Mouse (Mus musculus) embryonic stem cell, embryonic (primary cell): ENCODE measurements around the gene Rad51d.

Experiments used
- CTCF ChIA-PET, 4 experiments: fragments of 300-600 bp in 2 of 4; fragments of 350-600 bp in 2 of 4; sonication (Branson Sonifier 250); formaldehyde crosslinking; loops; one replicate each; lab custom pipeline; 2022; ENCODE audit warnings: inconsistent platforms in 2 of 4; lab: Charles Lee
- POLR2A ChIA-PET, 4 experiments: fragments of 300-600 bp in 2 of 4; fragments of 350-600 bp in 2 of 4; sonication (Branson Sonifier 250); formaldehyde crosslinking; loops; one replicate each; lab custom pipeline; 2022; ENCODE audit warnings: antibody characterized with exemption in 4 of 4, inconsistent platforms in 1 of 4; lab: Charles Lee

The Rad51d gene

DNA sequence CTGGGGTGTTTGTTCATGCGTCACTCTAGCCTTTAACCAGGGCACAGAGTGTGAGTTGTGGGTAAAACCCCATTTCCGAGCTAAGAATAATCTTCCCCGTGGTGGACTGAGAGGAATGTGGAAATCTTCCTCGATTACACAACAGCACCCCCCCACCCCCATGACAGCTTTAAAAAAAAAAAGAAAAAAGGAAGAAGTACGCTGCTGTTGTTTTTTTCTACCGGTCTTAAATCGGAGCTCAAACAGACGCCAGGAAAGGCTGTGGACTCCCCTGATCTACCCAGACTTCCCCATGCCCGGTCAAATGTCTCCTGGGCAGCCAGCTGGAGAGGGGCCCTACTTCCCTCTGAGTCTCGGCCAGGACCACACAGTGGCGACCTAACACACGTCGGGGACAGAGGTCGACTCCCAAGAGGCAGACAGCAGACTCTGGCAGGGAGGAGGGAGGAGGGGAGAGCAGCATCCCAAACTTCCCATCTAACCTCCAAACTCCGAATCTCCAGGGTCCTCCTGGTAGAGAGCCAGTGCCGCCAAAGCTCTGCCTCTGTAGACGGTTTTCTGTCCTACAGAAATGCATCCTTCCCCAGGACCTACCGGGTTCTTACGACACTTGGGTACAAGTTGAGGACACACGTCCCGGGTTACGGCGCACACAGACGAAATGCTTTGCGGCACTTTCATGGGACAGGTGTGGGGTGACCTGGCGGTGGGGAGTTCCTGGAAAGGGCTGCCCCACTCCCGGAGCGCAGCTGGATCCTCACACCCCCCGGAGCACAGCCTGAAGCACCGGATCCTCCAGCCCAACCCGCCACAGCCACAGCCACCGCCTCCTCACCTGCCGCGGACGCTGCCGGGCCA is 20.0 kb downstream of the Rad51d start:
- ChIA-PET POLR2A (interaction anchor here in 3 of 4 experiments (0.6 to 7.4 kb wide), 42 partner anchors 9 to 851 kb away, joined by 3 to 66 read pairs (median 5); partner anchors contain the start of genes Cct6b (in 2 of the 3), Zfp830 (in 2 of the 3), Ap2b1 (in 1 of the 3) and Rad51d (in 1 of the 3)), CTCF (interaction anchor here (0.6 to 2.5 kb wide), 17 partner anchors 9 to 432 kb away, joined by 3 to 19 read pairs (median 4); no protein-coding TSS in a partner anchor)

DNA sequence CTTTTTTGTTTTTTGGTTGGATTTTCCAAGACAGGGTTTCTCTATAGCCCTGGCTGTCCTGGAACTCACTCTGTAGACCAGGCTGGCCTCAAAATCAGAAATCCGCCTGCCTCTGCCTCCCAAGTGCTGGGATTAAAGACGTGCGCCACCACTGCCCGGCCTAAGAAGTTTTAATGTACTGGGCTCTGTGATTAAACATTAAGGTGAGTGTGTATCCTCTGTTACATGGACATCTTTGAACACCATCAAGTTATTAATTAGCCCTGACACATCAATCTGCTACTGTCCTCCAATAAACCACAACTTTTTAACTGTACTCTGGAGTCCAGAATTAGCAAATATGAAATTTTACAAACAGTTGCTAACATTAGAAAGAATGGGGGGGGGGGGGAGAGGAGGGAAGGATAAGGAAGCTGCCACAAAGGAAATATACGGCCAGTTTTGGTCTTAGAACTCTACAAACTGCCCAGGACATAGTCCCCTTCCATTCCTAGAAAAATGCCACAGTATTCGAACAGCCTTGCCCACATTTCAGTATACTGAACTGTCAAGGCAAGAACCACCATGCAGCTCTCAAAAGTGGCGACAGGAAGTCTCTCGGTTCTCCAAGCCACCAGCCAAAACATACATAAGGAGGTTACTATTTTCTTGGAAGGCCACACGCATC is 20.8 kb downstream of the Rad51d start:
- CTCF ChIA-PET: interaction anchor here in 3 of 4 experiments (0.6 to 2.5 kb wide), 10 partner anchors 17 to 432 kb away, joined by 3 to 19 read pairs (median 5); no protein-coding TSS in a partner anchor
- POLR2A ChIA-PET: interaction anchor here in 3 of 4 experiments (0.6 to 7.4 kb wide), 34 partner anchors 8 to 128 kb away, joined by 3 to 66 read pairs (median 5); partner anchors contain the start of genes Cct6b (in 2 of the 3) and Zfp830 (in 2 of the 3)

DNA sequence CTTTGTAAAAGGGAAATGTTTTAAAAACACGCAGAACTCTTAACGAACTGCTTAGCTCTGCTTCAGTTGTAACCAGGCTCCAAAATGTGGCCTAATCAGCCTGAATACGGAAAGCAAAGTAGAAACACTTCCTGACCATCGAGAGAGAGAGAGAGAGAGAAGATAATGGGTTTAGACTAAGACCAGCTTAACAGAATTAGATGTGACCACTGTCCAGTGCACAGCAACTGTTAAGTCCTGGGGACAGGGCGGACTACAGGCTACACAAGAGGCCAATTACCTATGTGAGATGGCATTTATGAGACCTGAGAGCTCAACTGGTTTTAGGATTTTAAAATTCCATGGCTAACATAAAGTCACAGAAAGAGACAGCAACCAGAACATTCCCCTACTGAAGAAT is 22.5 kb downstream of the Rad51d start:
- CTCF ChIA-PET: interaction anchor here in 2 of 4 experiments (0.5 to 1.6 kb wide), 5 partner anchors 18 to 651 kb away, joined by 3 to 4 read pairs (median 4); no protein-coding TSS in a partner anchor
- POLR2A ChIA-PET: interaction anchor here in 2 of 4 experiments (0.8 to 7.4 kb wide), 13 partner anchors 8 to 61 kb away, joined by 3 to 66 read pairs (median 5); no protein-coding TSS in a partner anchor

- CTCF ChIA-PET: interaction anchor here (0.5 to 1.6 kb wide), 10 partner anchors 10 to 650 kb away, joined by 3 to 5 read pairs (median 4); no protein-coding TSS in a partner anchor
Measured at GRCm38 (mm10) chr11:82866850-82867564, 23.4 kb downstream of the Rad51d start.

DNA sequence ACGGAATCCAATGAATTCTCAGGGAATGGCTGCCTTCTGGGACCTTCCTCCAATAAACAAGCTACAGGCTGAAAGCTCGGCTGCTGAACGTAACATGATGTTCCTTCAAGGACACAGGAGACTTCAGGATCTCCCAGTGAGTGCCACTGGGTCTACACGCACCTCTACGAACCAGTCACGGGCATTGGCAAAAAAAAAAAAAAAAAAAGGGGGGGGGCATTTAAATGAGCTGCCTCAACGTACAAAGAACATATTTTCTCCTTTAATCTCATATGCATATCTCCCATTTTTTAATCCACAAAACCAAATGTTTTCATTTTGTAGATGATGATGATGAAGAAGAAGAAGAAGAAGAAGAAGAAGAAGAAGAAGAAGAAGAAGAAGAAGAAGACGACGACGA is 24.5 kb downstream of the Rad51d start:
- CTCF ChIA-PET: interaction anchor here (0.6 to 1.6 kb wide), 8 partner anchors 10 to 599 kb away, joined by 3 to 5 read pairs (median 3); no protein-coding TSS in a partner anchor
- POLR2A ChIA-PET: interaction anchor here (0.6 to 7.4 kb wide), 20 partner anchors 8 to 755 kb away, joined by 3 to 66 read pairs (median 6); no protein-coding TSS in a partner anchor

More at GRCm38 (mm10) chr11:82866850-82867564, 23.4 kb downstream of the Rad51d start:
- POLR2A ChIA-PET: interaction anchor here in 3 of 4 experiments (0.7 to 7.4 kb wide), 23 partner anchors 8 to 48 kb away, joined by 3 to 66 read pairs (median 5); no protein-coding TSS in a partner anchor

- ChIA-PET POLR2A (interaction anchor here in 1 of 4 experiments (1.2 to 1.4 kb wide), 2 partner anchors 13 to 36 kb away, joined by 3 to 4 read pairs; no protein-coding TSS in a partner anchor), CTCF (no interaction called here)
Measured at GRCm38 (mm10) chr11:82863488-82863931, 26.9 kb downstream of the Rad51d start.

- ChIA-PET POLR2A (interaction anchor here in 1 of 4 experiments (1.2 to 1.4 kb wide), 2 partner anchors 12 to 36 kb away, joined by 3 to 4 read pairs; no protein-coding TSS in a partner anchor), CTCF (no interaction called here)
Measured at GRCm38 (mm10) chr11:82863059-82863458, 27.4 kb downstream of the Rad51d start.

DNA sequence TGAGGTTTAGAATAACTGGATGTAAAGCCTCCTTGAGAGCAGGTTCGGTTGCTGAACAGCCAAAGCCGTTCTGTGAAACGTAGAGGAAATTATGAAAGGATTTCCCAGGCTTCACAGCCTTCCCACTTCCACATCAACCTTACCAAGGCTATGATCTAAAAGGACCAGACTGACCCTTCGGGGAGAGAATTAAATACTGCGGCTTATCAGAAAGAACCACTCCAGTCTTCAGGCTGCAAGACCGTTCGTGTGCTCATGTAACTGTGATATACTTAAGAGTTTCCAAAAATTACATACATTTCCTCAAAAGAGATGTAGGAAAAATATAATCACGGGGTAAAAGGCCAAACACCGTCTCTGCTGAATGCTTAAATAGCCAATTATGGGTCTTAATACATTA is 27.8 kb downstream of the Rad51d start:
- CTCF ChIA-PET: no interaction called here
- POLR2A ChIA-PET: interaction anchor here in 1 of 4 experiments (1.4 kb wide), 1 partner anchor 12 kb away, joined by 4 read pairs; no protein-coding TSS in a partner anchor

DNA sequence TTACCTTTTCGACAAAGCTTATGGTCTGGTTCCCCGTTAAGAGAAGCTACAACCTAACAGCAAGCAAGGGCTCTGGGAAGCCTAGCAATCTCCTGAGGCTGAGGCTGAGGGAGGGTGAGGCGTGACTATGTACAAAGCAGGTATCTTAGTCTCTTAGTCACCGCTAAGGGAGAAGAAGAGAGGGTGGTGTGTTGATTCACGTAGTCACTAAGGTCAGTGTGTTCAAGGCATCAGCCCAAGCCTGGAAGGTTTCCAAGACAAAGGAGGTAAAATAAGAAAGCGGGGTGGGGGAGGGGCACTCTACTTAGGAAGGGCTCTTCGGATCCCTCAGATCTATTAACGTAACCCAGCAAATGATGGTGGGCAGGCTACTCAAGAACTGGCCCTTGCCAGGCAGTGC is 28.9 kb downstream of the Rad51d start:
- CTCF ChIA-PET: interaction anchor here in 1 of 4 experiments (0.8 kb wide), 1 partner anchor 1093 kb away, joined by 5 read pairs; no protein-coding TSS in a partner anchor
- POLR2A ChIA-PET: interaction anchor here in 3 of 4 experiments (0.6 to 2.3 kb wide), 6 partner anchors 8 to 415 kb away, joined by 3 to 7 read pairs (median 4); partner anchors contain the start of gene Rffl (in 1 of the 3)

GRCm38 (mm10) chr11:82860759-82861158 is 29.7 kb downstream of the Rad51d start:
- ChIA-PET CTCF (interaction anchor here in 2 of 4 experiments (0.5 to 1.9 kb wide), 5 partner anchors 10 to 1094 kb away, joined by 4 to 8 read pairs (median 5); partner anchors contain the start of gene Rffl (in 1 of the 2)), POLR2A (interaction anchor here (0.6 to 2.3 kb wide), 8 partner anchors 9 to 113 kb away, joined by 3 to 7 read pairs (median 5); partner anchors contain the start of gene Rffl (in 1 of the 4))

DNA sequence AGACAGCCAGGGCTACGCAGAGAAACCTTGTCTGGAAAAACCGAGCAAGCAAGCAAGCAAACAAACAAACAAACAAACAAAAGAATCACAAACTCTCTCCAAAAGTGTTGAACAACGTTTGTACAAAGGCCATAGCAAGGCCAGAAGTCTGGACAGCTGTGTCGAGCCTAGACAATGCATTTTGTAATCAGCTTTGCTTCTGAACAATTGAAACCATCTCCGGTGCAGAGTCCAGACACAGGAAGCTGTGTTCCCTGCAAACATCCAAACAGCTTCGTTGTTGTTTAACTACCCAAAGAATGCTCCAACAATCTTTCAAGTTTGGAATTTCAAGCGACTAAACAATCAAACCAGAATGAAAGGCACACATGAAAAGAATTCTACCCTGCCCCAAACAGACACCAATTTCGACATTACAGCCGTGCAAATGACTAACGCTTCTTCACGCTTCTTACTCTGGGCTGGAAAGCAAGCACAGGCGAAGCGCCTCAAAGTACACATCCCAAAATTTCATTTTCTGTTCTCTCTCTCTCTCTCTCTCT is 33.0 kb downstream of the Rad51d start:
- ChIA-PET CTCF (interaction anchor here in 3 of 4 experiments (0.5 to 1.5 kb wide), 6 partner anchors 9 to 57 kb away, joined by 3 to 4 read pairs (median 4); partner anchors contain the start of gene Rffl (in 1 of the 3)), POLR2A (interaction anchor here (0.6 to 7.0 kb wide), 36 partner anchors 9 to 555 kb away, joined by 3 to 66 read pairs (median 5); partner anchors contain the start of genes Rffl (in 3 of the 4), Cct6b (in 2 of the 4) and Zfp830 (in 2 of the 4))

GRCm38 (mm10) chr11:82856032-82856431 is 34.4 kb downstream of the Rad51d start:
- CTCF ChIA-PET: interaction anchor here in 3 of 4 experiments (0.6 to 1.3 kb wide), 6 partner anchors 10 to 189 kb away, joined by 3 to 8 read pairs (median 4); no protein-coding TSS in a partner anchor
- POLR2A ChIA-PET: interaction anchor here (0.7 to 7.0 kb wide), 23 partner anchors 8 to 1024 kb away, joined by 3 to 66 read pairs (median 6); partner anchors contain the start of gene Rffl (in 2 of the 4)

GRCm38 (mm10) chr11:82855327-82855973 is 35.0 kb downstream of the Rad51d start:
- ChIA-PET CTCF (interaction anchor here in 3 of 4 experiments (0.6 to 1.3 kb wide), 7 partner anchors 11 to 343 kb away, joined by 3 to 8 read pairs (median 4); no protein-coding TSS in a partner anchor), POLR2A (interaction anchor here (0.6 to 7.0 kb wide), 23 partner anchors 9 to 1024 kb away, joined by 3 to 66 read pairs (median 5); partner anchors contain the start of genes Cct6b (in 1 of the 4), Rffl (in 1 of the 4) and Zfp830 (in 1 of the 4))

- CTCF ChIA-PET: interaction anchor here in 2 of 4 experiments (0.6 to 2.5 kb wide), 3 partner anchors 35 to 120 kb away, joined by 3 to 7 read pairs (median 4); no protein-coding TSS in a partner anchor
- POLR2A ChIA-PET: interaction anchor here in 2 of 4 experiments (1.1 to 7.0 kb wide), 7 partner anchors 9 to 29 kb away, joined by 3 to 66 read pairs (median 39); partner anchors contain the start of gene Rffl (in 1 of the 2)
Measured at GRCm38 (mm10) chr11:82854111-82854510, 36.3 kb downstream of the Rad51d start.

GRCm38 (mm10) chr11:82852958-82853357 is 37.5 kb downstream of the Rad51d start:
- POLR2A ChIA-PET: interaction anchor here in 1 of 4 experiments (1.1 to 7.0 kb wide), 3 partner anchors 8 to 27 kb away, joined by 4 to 58 read pairs (median 45); no protein-coding TSS in a partner anchor
- CTCF ChIA-PET: interaction anchor here in 1 of 4 experiments (2.5 kb wide), 1 partner anchor 34 kb away, joined by 7 read pairs; no protein-coding TSS in a partner anchor
